18 mouse cellular contexts compared by ENCODE assay signal in genomic region chr1:89593219-89593618, GRCm38 (mm10).
"Had no signal": no experiment of that assay in that cellular context is flagged by ENCODE, and none has a peak within 500 bp of the region (broad histone marks: within the 10 kb centered on the region; RNA-seq: fewer than 3 reads in every experiment).

No protein-coding gene starts in this region.

- H3K36me3 ChIP-seq: liver, embryonic 15.5 days had no signal

- H3K9me3 ChIP-seq: limb, embryonic 15.5 days; liver, embryonic 15.5 days had no signal

- H3K27ac ChIP-seq: limb, embryonic 12.5 days; limb, embryonic 15.5 days; liver, embryonic 15.5 days had no signal

- DNase-seq: kidney, adult 18-20 months; kidney, adult 9 months; kidney, postnatal 14 days; kidney, postnatal 4 days; left cerebral cortex, postnatal 4 days; lung, adult 2 months; lung, postnatal 14 days; lung, postnatal 4 days; midbrain, embryonic 14.5 days; right cerebral cortex, postnatal 25 days; spleen, adult 18-20 months; thymus, adult 18-20 months; thymus, postnatal 4 days had no signal

- H3K4me3 ChIP-seq: limb, embryonic 12.5 days; limb, embryonic 15.5 days; liver, embryonic 15.5 days had no signal

- H3K9ac ChIP-seq: limb, embryonic 12.5 days; limb, embryonic 15.5 days; liver, embryonic 15.5 days had no signal

- H3K4me2 ChIP-seq: limb, embryonic 12.5 days; limb, embryonic 15.5 days; liver, embryonic 11.5 days; liver, embryonic 15.5 days; midbrain, embryonic 11.5 days had no signal

- H3K27me3 ChIP-seq: limb, embryonic 12.5 days; limb, embryonic 15.5 days; liver, embryonic 15.5 days had no signal
